Mouse (Mus musculus): ENCODE data around the gene Abca7. TPM values are rescaled to one million over a fixed set of nuclear protein-coding genes. Genes with fewer than 3 reads are reported as not detected.

The Abca7 gene
- 4.9 and 5.6 TPM in 2 replicates for polyA plus RNA-seq (2015; fragmentation: Nextera tagmentation; extraction: Ambion mirVana)

DNA sequence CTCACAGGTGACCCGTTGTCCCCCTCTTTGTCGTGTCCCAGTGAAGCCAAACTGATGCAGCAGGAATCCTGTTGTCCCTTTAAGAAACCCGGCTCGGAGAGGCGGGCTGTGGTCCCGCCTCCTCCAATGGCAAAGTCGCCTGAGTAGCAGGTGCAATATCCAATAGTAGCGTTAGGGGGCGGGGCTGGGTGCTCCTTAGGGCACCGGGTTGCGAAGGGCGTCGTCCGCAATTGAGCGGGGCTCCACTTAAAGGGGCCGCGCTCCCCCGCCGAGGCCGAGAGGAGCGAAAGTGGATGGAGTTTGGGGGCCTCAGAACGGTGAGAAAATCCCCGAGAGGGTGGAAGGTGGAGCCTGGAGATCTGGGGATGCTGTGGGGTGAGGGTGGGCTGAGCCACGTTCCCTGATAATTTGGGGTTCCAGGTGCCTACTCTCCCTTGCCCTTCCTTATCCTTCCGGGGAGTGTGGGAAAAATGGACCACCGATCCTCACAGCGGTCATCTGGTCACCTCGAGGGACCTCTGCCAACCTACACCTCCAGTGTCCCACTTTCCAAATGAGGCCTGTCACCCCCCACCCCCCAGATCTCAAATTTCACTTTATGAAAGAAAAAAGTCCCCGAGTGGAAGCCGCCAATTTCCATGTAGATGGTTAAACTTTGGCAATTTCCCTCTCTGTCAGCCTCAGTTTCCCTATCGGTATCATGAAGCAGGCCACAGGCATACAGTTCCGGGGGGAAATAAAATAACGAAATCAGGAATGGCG lies at the start of gene Abca7:
Abca7 (plus strand) TSS at position 223 of the 762 bp plus-strand sequence.
- ATAC-seq (ENCODE audit: low read depth), result peak; percentile 88
- peak within 1 kb of the TSS; percentile 57 for H3K4me3 ChIP-seq (ENCODE audit: low read length)
- H3K4me2 ChIP-seq (ENCODE audit: low read depth, low read length), result peak within 1 kb of the TSS; percentile 83
- peaks cover 38% of the 10 kb centered on the region for H3K36me3 ChIP-seq (ENCODE audit: control insufficient read depth, insufficient read depth, low read length)
- H3K27me3 ChIP-seq (ENCODE audit: control insufficient read depth, insufficient read depth, low read depth, low read length), result no peaks in the 10 kb centered on the region
- H3K27ac ChIP-seq (ENCODE audit: low read length), result peak within 1 kb of the TSS; percentile 32
- peaks cover 14% of the 10 kb centered on the region for H3K4me1 ChIP-seq (replicated peaks; ENCODE audit: control insufficient read depth, insufficient read depth, low read length)
- under 1% methylated on average over 34 of the region's 34 CpGs for WGBS
- peaks cover 3% of the 10 kb centered on the region for H3K9me3 ChIP-seq (ENCODE audit: control insufficient read depth, low read length)
- H3K9ac ChIP-seq (ENCODE audit: low read length), result peak within 1 kb of the TSS; percentile 62

DNA sequence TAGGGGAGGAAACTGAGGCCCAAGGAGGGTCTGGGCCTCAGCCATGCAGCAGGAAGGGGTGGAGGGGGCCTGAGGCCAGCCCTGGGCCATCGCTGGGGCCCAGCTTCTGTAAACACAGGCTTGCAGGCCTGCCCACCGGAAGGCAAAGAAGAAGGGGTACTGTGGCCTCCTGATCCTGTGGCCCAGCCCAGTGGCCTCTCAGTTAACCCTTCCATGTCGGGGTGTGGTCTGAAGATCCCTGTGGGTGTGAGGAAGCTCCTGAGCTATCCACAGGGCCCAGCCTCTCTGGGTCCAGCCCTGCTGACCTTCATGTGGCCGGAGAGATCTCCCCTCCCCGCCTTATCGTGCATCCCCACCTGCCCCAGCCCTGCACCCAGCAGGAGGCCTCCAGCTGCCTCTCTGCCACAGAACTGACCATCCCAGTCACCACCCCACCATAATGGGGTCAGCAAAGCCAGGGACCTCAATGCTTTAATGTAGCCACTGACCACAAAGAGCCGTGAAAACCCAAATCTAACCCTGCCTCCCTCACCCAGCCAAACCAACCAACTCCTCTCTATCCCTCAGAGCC lies 49.5 kb upstream of the Abca7 start:
- 31% methylated on average over 7 of the region's 7 CpGs for WGBS
- H3K9ac ChIP-seq (ENCODE audit: low read length), result peak overlapping the region; percentile 34; the same call in 1 of the 2 replicates
- peak overlapping the region; percentile 93; the same call in 1 of the 2 replicates for H3K27ac ChIP-seq (ENCODE audit: low read length)
- H3K4me3 ChIP-seq (ENCODE audit: low read length), result no peak overlapping the region
- peak; percentile 24; the same call in 1 of the 2 replicates for ATAC-seq (ENCODE audit: low read depth)
- no peaks in the 10 kb centered on the region for H3K27me3 ChIP-seq (ENCODE audit: control insufficient read depth, insufficient read depth, low read depth, low read length)
- H3K4me1 ChIP-seq (replicated peaks; ENCODE audit: control insufficient read depth, insufficient read depth, low read length), result peaks cover 31% of the 10 kb centered on the region
- peaks cover 20% of the 10 kb centered on the region for H3K36me3 ChIP-seq (ENCODE audit: control insufficient read depth, insufficient read depth, low read length)
- H3K4me2 ChIP-seq (ENCODE audit: low read depth, low read length), result no peak overlapping the region; the same call in 1 of the 2 replicates
- no peaks in the 10 kb centered on the region for H3K9me3 ChIP-seq (ENCODE audit: control insufficient read depth, low read length)

DNA sequence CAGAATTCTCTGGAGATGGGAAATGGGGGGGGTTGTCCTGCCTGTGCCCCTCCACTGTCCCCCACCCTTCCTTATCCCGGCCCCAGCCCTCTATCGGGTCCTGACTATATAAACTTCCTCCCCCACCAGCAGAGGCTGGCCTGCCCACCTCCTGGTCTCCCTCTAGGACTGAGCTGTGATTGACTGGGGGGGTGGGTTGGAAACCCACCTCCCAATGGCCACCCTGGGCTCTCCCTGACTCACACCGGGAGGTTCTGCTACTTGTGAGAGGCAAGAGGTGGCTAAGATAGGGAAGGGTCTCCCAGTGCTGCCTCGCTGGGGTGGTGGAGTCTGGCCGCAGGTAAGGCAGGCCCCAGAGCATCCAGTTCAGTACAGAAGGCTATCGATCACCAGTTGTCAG lies 48.8 kb upstream of the Abca7 start:
- WGBS, result 60% methylated on average over 6 of the region's 6 CpGs
- H3K27ac ChIP-seq (ENCODE audit: low read length), result no peak overlapping the region
- no peak for ATAC-seq (ENCODE audit: low read depth)
- H3K36me3 ChIP-seq (ENCODE audit: control insufficient read depth, insufficient read depth, low read length), result peaks cover 18% of the 10 kb centered on the region
- no peak overlapping the region for H3K9ac ChIP-seq (ENCODE audit: low read length)
- H3K4me1 ChIP-seq (replicated peaks; ENCODE audit: control insufficient read depth, insufficient read depth, low read length), result peaks cover 31% of the 10 kb centered on the region
- H3K4me2 ChIP-seq (ENCODE audit: low read depth, low read length), result no peak overlapping the region
- no peaks in the 10 kb centered on the region for H3K9me3 ChIP-seq (ENCODE audit: control insufficient read depth, low read length)
- H3K4me3 ChIP-seq (ENCODE audit: low read length), result no peak overlapping the region
- H3K27me3 ChIP-seq (ENCODE audit: control insufficient read depth, insufficient read depth, low read depth, low read length), result no peaks in the 10 kb centered on the region

DNA sequence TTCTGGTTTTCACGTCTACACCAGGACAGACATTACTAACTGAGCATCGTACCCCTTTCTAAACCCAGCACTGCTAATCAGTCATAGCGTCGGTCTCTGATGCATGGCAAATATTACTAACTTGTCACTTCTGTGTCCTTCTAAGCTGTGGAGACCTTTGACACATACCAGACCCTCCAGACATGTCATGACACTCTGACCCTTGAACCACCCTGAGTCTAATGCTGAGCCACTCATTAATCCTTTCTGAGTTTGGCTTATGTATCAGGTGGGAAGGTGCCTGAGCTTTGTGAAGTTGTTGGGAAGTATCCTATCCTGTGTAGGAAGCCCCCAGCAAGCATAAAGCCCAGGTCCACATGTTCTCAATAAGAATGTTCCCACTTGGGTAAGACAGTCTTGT lies 46.4 kb upstream of the Abca7 start:
- H3K27ac ChIP-seq (ENCODE audit: low read length), result no peak overlapping the region
- no peaks in the 10 kb centered on the region for H3K27me3 ChIP-seq (ENCODE audit: control insufficient read depth, insufficient read depth, low read depth, low read length)
- WGBS, result 84% methylated on average over 4 of the region's 4 CpGs
- H3K4me2 ChIP-seq (ENCODE audit: low read depth, low read length), result no peak overlapping the region
- H3K4me3 ChIP-seq (ENCODE audit: low read length), result no peak overlapping the region
- no peak for ATAC-seq (ENCODE audit: low read depth)
- no peak overlapping the region for H3K9ac ChIP-seq (ENCODE audit: low read length)
- peaks cover 21% of the 10 kb centered on the region for H3K4me1 ChIP-seq (replicated peaks; ENCODE audit: control insufficient read depth, insufficient read depth, low read length)
- H3K9me3 ChIP-seq (ENCODE audit: control insufficient read depth, low read length), result no peaks in the 10 kb centered on the region
- H3K36me3 ChIP-seq (ENCODE audit: control insufficient read depth, insufficient read depth, low read length), result peaks cover 18% of the 10 kb centered on the region

- Histone ChIP-seq H3K36me3 (ENCODE audit: control insufficient read depth, insufficient read depth, low read length) (peaks cover 18% of the 10 kb centered on the region), H3K4me1 (replicated peaks; ENCODE audit: control insufficient read depth, insufficient read depth, low read length) (peaks cover 14% of the 10 kb centered on the region), H3K4me2 (ENCODE audit: low read depth, low read length) (no peak overlapping the region), H3K4me3 (ENCODE audit: low read length) (no peak overlapping the region), H3K9me3 (ENCODE audit: control insufficient read depth, low read length) (no peaks in the 10 kb centered on the region), H3K27ac (ENCODE audit: low read length) (no peak overlapping the region), H3K9ac (ENCODE audit: low read length) (no peak overlapping the region), H3K27me3 (ENCODE audit: control insufficient read depth, insufficient read depth, low read depth, low read length) (no peaks in the 10 kb centered on the region)
- ATAC-seq (ENCODE audit: low read depth), result no peak
- WGBS, result 80% methylated on average over 18 of the region's 18 CpGs
These were observed 45.6 kb upstream of the Abca7 start for GRCm38 (mm10) chr10:79950661-79951060.

- no peak overlapping the region for H3K4me2 ChIP-seq (ENCODE audit: low read depth, low read length)
- H3K27me3 ChIP-seq (ENCODE audit: control insufficient read depth, insufficient read depth, low read depth, low read length), result no peaks in the 10 kb centered on the region
- WGBS, result 78% methylated on average over 6 of the region's 6 CpGs
- no peak overlapping the region for H3K4me3 ChIP-seq (ENCODE audit: low read length)
- peak; percentile 29; the same call in 1 of the 2 replicates for ATAC-seq (ENCODE audit: low read depth)
- no peaks in the 10 kb centered on the region for H3K9me3 ChIP-seq (ENCODE audit: control insufficient read depth, low read length)
- no peak overlapping the region for H3K27ac ChIP-seq (ENCODE audit: low read length)
- peaks cover 18% of the 10 kb centered on the region for H3K36me3 ChIP-seq (ENCODE audit: control insufficient read depth, insufficient read depth, low read length)
- no peak overlapping the region for H3K9ac ChIP-seq (ENCODE audit: low read length)
- peaks cover 6% of the 10 kb centered on the region for H3K4me1 ChIP-seq (replicated peaks; ENCODE audit: control insufficient read depth, insufficient read depth, low read length)
These were observed 42.3 kb upstream of the Abca7 start for GRCm38 (mm10) chr10:79953946-79954345.

DNA sequence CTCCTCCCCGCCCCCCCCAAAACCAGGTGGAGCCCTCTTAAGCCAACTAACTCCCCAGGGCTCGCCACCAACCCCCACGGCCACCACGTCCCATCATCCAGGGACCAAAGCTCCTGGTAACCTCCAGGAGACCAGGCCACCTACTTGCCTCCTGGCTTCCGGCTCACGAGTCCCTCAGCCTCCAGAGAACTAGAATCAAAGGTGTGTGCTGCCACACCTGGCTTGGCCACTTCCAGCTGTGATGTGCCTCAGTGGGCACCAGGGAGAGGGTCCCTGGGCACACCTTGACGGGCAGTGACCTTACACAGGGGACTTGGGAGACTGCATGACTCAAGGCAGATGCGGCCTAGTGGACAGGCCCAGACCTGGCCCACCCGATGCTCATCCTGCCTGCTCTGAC lies 40.6 kb upstream of the Abca7 start:
- no peak for ATAC-seq (ENCODE audit: low read depth)

GRCm38 (mm10) chr10:79956643-79957154 lies 39.6 kb upstream of the Abca7 start:
- Histone ChIP-seq H3K9ac (ENCODE audit: low read length) (peak overlapping the region; percentile 15; the same call in 1 of the 2 replicates), H3K4me1 (replicated peaks; ENCODE audit: control insufficient read depth, insufficient read depth, low read length) (peaks cover 16% of the 10 kb centered on the region), H3K36me3 (ENCODE audit: control insufficient read depth, insufficient read depth, low read length) (peaks cover 1% of the 10 kb centered on the region), H3K27ac (ENCODE audit: low read length) (no peak overlapping the region), H3K9me3 (ENCODE audit: control insufficient read depth, low read length) (no peaks in the 10 kb centered on the region), H3K27me3 (ENCODE audit: control insufficient read depth, insufficient read depth, low read depth, low read length) (no peaks in the 10 kb centered on the region), H3K4me3 (ENCODE audit: low read length) (no peak overlapping the region), H3K4me2 (ENCODE audit: low read depth, low read length) (no peak overlapping the region)
- WGBS, result 16% methylated on average over 4 of the region's 4 CpGs
- no peak for ATAC-seq (ENCODE audit: low read depth)

More for the DNA sequence above, 40.6 kb upstream of the Abca7 start:
- 61% methylated on average over 9 of the region's 9 CpGs for WGBS
- Histone ChIP-seq H3K4me2 (ENCODE audit: low read depth, low read length) (no peak overlapping the region), H3K4me1 (replicated peaks; ENCODE audit: control insufficient read depth, insufficient read depth, low read length) (peaks cover 8% of the 10 kb centered on the region), H3K27ac (ENCODE audit: low read length) (no peak overlapping the region), H3K4me3 (ENCODE audit: low read length) (no peak overlapping the region), H3K36me3 (ENCODE audit: control insufficient read depth, insufficient read depth, low read length) (peaks cover 11% of the 10 kb centered on the region), H3K9ac (ENCODE audit: low read length) (no peak overlapping the region), H3K9me3 (ENCODE audit: control insufficient read depth, low read length) (no peaks in the 10 kb centered on the region), H3K27me3 (ENCODE audit: control insufficient read depth, insufficient read depth, low read depth, low read length) (no peaks in the 10 kb centered on the region)

DNA sequence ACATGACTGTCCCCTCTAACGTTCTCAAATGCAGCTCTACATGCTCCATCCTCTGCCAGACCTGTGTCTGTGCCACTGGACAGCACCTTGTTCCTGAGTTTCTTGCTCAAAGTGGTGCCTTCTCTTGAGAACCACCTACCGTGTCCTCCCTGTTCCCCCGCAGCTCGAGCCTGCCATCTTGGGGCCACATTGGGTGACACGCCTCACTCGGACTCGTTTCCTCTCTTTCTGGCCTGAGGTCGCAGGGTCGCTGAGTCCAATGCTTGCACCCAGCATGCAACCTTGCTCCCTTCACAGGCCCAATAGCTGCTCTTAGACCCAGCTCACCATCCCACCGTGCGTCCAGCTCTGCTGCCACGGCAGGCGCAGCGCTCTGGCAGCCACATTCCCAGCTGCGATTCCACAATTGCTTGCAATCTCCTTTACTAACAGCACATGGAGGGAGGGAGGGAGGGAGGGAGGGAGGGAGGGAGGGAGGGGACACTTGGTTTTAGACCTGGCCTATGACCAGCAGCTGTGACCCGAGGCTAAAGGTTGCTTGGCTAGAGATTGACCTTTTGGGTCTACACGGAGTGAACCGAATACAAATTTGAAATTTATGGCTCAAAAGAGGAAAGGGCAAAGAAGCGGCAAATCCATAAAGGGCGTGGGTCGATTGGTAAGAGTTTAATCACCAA lies 38.0 kb upstream of the Abca7 start:
- peaks cover 6% of the 10 kb centered on the region; the same call in 1 of the 2 replicates for H3K36me3 ChIP-seq (ENCODE audit: control insufficient read depth, insufficient read depth, low read length)
- ATAC-seq (ENCODE audit: low read depth), result no peak
- peak overlapping the region; percentile 39 for H3K4me2 ChIP-seq (ENCODE audit: low read depth, low read length)
- WGBS, result 13% methylated on average over 21 of the region's 21 CpGs
- H3K27ac ChIP-seq (ENCODE audit: low read length), result no peak overlapping the region
- no peaks in the 10 kb centered on the region for H3K27me3 ChIP-seq (ENCODE audit: control insufficient read depth, insufficient read depth, low read depth, low read length)
- no peak overlapping the region for H3K9ac ChIP-seq (ENCODE audit: low read length)
- H3K4me1 ChIP-seq (replicated peaks; ENCODE audit: control insufficient read depth, insufficient read depth, low read length), result peaks cover 16% of the 10 kb centered on the region
- no peaks in the 10 kb centered on the region for H3K9me3 ChIP-seq (ENCODE audit: control insufficient read depth, low read length)
- H3K4me3 ChIP-seq (ENCODE audit: low read length), result no peak overlapping the region
